Mouse (Mus musculus) frontal cortex, adult 2 months (tissue): ENCODE results near the gene P2ry2. TPM values are rescaled to one million over a fixed set of nuclear protein-coding genes. Genes with fewer than 3 reads are reported as not detected.
A peak's percentile ranks its signal among the peaks of the same experiment; 100 is the strongest.

Experiments
- DNase-seq, 2 experiments: peaks; one replicate each; pipeline ENCODE4 v3.0.0; 2022; ENCODE audit warnings: low spot score in 1 of 2; ENCODE audit errors: extremely low spot score in 1 of 2
- polyA plus RNA-seq: library from polyadenylated mRNA; depleted of rRNA; stranded (reverse); fragments of >200 nt; gene quantifications from 2 replicates; pipeline ENCODE4 v1.2.3, GENCODE M21; 2012; rRNA removed

Gene P2ry2
- 0.57 and 0.58 TPM in 2 replicates for polyA plus RNA-seq

DNA sequence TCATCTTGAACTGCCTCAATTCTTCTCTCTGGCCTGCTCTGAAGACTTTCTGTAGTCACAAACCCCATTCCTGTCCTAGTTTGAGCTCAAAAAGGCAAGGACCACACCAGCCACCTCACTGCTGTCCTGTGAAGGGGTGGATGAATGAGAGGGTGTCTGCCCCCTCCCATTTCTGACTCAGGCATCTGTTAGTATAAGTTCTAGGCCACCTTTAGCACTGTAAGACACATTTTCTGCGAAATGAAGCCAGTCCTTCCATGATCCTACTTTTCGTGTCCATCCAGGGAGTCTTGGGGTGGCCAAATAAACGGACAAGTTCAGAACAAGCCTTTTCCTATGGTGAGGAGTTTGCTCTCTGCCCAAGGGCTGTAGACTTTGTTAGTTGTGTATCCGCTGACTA is at the start of gene P2ry2:
Gene P2ry2 (minus strand): TSS at position 326 of the 400 bp plus-strand sequence.
- DNase-seq, result no peak

DNA sequence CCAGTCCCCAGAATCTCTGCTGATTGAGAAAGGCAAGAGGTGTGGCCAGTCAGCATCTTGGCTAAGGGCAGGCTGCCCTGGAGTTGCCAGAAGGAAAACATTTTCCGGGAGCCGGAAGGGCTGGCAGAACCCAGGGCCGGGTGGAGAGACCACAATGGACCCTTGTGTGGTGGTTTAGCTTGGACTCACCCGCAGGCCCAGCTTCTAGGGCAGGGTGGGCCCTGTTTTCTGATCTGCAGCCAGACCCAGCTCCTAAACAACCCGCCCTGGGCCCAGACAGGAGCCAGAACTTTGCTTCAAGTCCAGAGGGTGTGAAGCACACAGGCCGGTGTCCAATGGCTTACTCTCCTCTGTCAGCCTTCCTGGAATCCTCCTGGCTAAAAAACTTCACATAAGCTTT is 49.6 kb upstream of the P2ry2 start:
- DNase-seq, result peak; percentile 32 to 46

- peak; percentile 69 to 96 for DNase-seq
Measured at GRCm38 (mm10) chr7:101061381-101061780, 48.7 kb upstream of the P2ry2 start.

DNA sequence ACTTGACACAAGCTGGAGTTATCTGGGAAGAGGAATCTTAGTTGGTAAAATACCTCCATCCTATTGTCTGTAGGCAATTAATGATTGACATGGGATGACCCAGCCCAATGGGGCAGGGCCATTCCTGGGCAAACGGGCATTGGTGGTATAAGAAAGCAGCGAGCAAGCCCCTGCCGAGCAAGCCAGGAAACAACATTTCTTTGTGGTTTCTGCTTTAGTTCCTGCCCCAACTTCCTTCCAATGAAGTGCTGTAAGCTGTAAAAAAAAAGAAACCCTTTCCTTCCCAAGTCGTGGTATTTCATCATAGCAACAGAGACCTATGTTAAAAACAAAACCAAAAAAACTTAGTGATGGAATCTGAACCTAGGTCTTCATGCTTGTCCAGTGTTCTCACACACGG is 47.8 kb upstream of the P2ry2 start:
- DNase-seq, result no peak

- DNase-seq, result no peak
Measured at GRCm38 (mm10) chr7:101059188-101059587, 46.5 kb upstream of the P2ry2 start.

DNA sequence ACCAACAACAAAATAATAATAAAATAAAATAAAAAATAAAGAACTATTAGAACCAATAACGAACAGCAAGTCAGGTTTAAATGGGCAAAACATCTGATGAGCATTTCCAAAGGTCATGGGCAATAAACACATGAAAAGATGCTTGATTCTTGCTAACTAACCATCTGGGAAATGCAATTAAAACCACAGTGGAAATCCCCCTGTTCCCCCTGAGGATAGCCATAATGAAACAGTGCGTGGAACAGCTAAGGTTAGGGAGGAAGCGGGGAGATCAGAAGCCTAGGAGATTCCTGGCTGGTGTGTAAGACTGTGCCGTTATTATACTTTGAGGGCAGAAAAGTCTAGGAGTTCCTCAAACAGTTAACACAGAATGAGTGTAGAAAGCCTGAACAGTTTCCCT is 44.6 kb upstream of the P2ry2 start:
- no peak for DNase-seq

GRCm38 (mm10) chr7:101053136-101053535 is 40.5 kb upstream of the P2ry2 start:
- no peak for DNase-seq

- DNase-seq, result peak; percentile 18 to 79
Measured at GRCm38 (mm10) chr7:101051551-101052221, 39.0 kb upstream of the P2ry2 start.

DNA sequence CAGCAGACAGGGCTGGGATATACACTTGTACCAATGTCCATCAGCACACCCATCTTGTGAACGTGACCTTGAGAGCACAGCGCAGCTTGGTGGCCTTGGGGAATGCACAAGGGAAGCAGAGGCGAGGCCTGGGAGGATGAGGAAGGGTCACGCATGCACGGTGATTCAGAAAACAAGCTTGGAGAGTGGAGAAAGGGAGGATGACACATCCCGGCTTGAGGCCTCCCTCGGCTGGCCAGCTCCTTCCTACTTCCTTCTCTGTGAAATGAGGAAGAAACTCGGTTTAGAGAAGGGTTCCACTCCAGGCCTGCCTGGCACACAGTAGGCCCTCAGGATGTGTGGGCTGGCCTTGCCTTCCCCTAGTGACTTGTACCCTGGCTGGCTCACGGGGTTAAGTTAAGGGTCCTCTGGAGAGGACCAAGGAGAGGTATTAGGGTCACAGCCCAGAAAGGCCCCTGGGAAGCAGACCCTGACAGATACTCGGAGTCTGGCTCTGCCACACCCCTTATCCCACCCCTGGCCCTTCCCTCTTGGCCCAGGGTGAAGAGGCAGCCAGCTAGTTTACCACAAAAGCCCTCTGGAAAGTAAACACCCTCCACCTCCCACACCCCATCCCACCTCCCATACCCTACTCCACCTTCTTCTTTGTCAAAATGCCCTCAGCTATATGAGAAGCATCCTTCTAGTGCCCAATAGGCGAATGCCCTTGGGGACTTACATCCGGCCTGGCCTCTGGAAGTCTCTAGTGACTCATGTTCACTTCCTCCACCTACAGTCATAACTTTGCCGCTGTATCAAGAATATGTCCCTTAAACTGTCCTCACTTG is 38.3 kb upstream of the P2ry2 start:
- no peak for DNase-seq

GRCm38 (mm10) chr7:101049326-101050087 is 36.8 kb upstream of the P2ry2 start:
- no peak for DNase-seq

GRCm38 (mm10) chr7:101048247-101048646 is 35.6 kb upstream of the P2ry2 start:
- DNase-seq, result no peak

- DNase-seq, result no peak
Measured at GRCm38 (mm10) chr7:101043846-101044541, 31.3 kb upstream of the P2ry2 start.

GRCm38 (mm10) chr7:101041977-101042749 is 29.5 kb upstream of the P2ry2 start:
- no peak for DNase-seq

- no peak for DNase-seq
Measured at GRCm38 (mm10) chr7:101041544-101041943, 28.9 kb upstream of the P2ry2 start.

- DNase-seq, result no peak
Measured at GRCm38 (mm10) chr7:101033371-101033770, 20.7 kb upstream of the P2ry2 start.

- no peak for DNase-seq
Measured at GRCm38 (mm10) chr7:101031234-101031633, 18.6 kb upstream of the P2ry2 start.

GRCm38 (mm10) chr7:101030756-101031155 is 18.1 kb upstream of the P2ry2 start:
- no peak for DNase-seq

DNA sequence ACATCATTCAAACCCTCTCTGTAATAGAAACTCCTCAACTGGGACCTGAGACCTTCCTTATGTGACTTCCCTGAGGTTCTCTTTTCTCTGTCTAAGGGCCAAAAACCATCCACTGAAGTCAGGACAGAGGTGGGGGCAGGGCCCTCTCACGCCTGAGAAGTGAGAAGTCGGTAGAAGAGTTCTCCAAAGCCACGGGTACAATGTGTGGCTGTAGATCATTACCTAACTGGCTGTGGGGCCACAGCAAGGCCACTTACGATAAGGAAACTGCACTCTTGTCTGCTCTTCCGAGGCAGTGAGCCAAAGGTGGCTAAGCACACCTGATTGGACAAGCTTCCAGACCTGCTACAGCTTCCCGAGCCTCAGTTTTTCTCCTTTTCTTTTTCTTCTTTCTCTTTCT is 16.8 kb upstream of the P2ry2 start:
- no peak for DNase-seq

DNA sequence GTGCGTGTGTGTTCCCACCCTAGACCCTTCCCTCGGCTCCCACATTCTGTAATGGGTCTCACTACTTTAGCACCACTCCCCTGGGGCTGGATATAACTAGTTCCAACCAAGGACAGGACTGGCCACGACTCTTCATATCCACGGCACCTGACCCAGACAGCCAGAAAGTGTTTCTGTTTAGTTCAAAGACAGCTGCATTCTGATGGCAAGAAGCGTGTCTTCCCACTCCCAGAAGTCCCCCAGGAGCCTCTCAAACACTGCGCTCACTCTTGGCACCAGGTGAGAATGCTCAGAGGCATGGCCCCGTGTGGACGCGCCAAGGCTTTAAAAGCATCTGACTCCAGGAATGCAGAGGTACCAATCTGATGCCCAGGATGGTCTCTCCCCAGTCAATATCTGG is 16.3 kb upstream of the P2ry2 start:
- no peak for DNase-seq

DNA sequence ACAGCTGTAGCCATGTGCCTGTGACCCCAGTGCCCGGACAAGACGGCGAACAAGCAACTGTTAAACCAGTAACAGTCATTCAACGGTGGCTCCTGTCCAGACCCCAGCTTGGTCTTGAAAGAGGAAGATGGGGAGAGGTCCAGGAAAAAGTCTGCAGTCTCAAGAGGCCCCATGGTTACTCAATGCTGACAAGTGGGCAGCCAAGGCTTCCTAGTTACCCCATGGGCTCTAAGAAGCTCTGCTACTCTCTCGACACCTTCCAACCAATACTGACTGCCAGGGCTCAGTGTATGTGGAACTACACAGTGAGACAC is 15.7 kb upstream of the P2ry2 start:
- DNase-seq, result no peak
